13 mouse cellular contexts compared by ENCODE assay signal in genomic region chr3:75498961-75499960, GRCm38 (mm10). TPM values are rescaled to one million over a fixed set of nuclear protein-coding genes. Genes with fewer than 3 reads are reported as not detected.
DNase-seq lines count a peak whose midpoint lies in the region; ATAC-seq and TF ChIP-seq lines count a peak whose summit lies in the region.
"Had no signal": no experiment of that assay in that cellular context is flagged by ENCODE, and none has a peak within 500 bp of the region (broad histone marks: within the 10 kb centered on the region; RNA-seq: fewer than 3 reads in every experiment).

No protein-coding gene starts in this region.

- H3K27me3 ChIP-seq in lung, postnatal 0 days (replicated peaks; ENCODE audit: insufficient read depth, low read length), result no peaks in the 10 kb centered on the region
- H3K27me3 ChIP-seq: heart, embryonic 12.5 days; limb, embryonic 13.5 days had no signal

- DNase-seq in lung, postnatal 0 days (ENCODE audit: low spot score), result peak; percentile 29
- no peak for DNase-seq in lung, postnatal 14 days
- DNase-seq in CD4-positive helper T cell, adult 2 months (ENCODE audit: low read depth, low spot score), result peak; percentile 42
- DNase-seq in adrenal gland, adult 18-20 months (ENCODE audit: low spot score in 2 of 2), result no peak
- no peak for DNase-seq in left cerebral cortex, postnatal 10 days (ENCODE audit: extremely low spot score in 1 of 2, low spot score in 2 of 2)
- DNase-seq in left cerebral cortex, adult 8-10 months (ENCODE audit: low spot score in 2 of 2), result no peak
- DNase-seq: embryo, embryonic 11 days had no signal

- TF ChIP-seq EP300 in lung, postnatal 0 days (IDR thresholded peaks at IDR 0.05), result no peak

- intact Hi-C loops in left cerebral cortex, postnatal 10 days (cut with DNase I), result no loop called here

- H3K9ac ChIP-seq in lung, postnatal 0 days (replicated peaks; ENCODE audit: low read depth), result no peak overlapping the region
- H3K9ac ChIP-seq: heart, embryonic 12.5 days; limb, embryonic 13.5 days had no signal

- no peak overlapping the region for H3K4me2 ChIP-seq in lung, postnatal 0 days (replicated peaks; ENCODE audit: low read depth, low read length)
- H3K4me2 ChIP-seq: heart, embryonic 12.5 days; limb, embryonic 13.5 days had no signal

- H3K4me3 ChIP-seq in lung, postnatal 0 days (ENCODE audit: low read depth, low read length), result no peak overlapping the region
- H3K4me3 ChIP-seq: heart, embryonic 12.5 days; limb, embryonic 13.5 days had no signal

- H3K4me1 ChIP-seq in lung, postnatal 0 days (ENCODE audit: insufficient read depth, low read depth, low read length), result no peaks in the 10 kb centered on the region
- H3K4me1 ChIP-seq: heart, embryonic 12.5 days; limb, embryonic 13.5 days had no signal

- 70% methylated on average over 7 of the region's 7 CpGs for WGBS in lung, postnatal 0 days

- H3K9me3 ChIP-seq in lung, postnatal 0 days (ENCODE audit: low read length), result no peaks in the 10 kb centered on the region
- H3K9me3 ChIP-seq: heart, embryonic 12.5 days; limb, embryonic 13.5 days had no signal

- no peaks in the 10 kb centered on the region for H3K36me3 ChIP-seq in lung, postnatal 0 days (ENCODE audit: insufficient read depth, low read length)
- H3K36me3 ChIP-seq: heart, embryonic 12.5 days; limb, embryonic 13.5 days had no signal

- peak; percentile 49 for ATAC-seq in lung, postnatal 0 days
- ATAC-seq in common myeloid progenitor, adult 5-6 weeks (replicated peaks; ENCODE audit: low read depth, poor library complexity, severe bottlenecking), result peak; percentile 95
- peak; percentile 89 for ATAC-seq in neutrophil, adult 5-6 weeks (ENCODE audit: extremely low read depth, insufficient number of reproducible peaks, low FRiP score, poor library complexity, severe bottlenecking)

- no peak for TF ChIP-seq CTCF in lung, postnatal 0 days (IDR thresholded peaks at IDR 0.05)

- no peak overlapping the region for H3K27ac ChIP-seq in lung, postnatal 0 days (ENCODE audit: low read length)
- H3K27ac ChIP-seq: limb, embryonic 13.5 days; macrophage had no signal

RNA-seq across cellular contexts. Expression of gene Wdr49, which starts 17.3 kb away (rescaled TPM):
- polyA plus RNA-seq in lung, postnatal 0 days (2015; fragmentation: Nextera tagmentation; extraction: Ambion mirVana), result 0.07 TPM in 1 of 2 replicates, not detected in the other
- total RNA-seq in common myeloid progenitor, adult 5-6 weeks (2017), result not detected in 2 replicates
- total RNA-seq in neutrophil, adult 5-6 weeks (2017), result 0.35 and 0.86 TPM in 2 replicates
- total RNA-seq in adrenal gland, adult 18-20 months (2021), result not detected
- under 1 TPM; 0.14 to 0.56 TPM for total RNA-seq in left cerebral cortex, postnatal 10 days (2021)
- total RNA-seq in left cerebral cortex, adult 8-10 months (2022), result 1 to 10 TPM in 1 of 4 experiments, under 1 TPM in 3; 0.43 to 1.2 (median 0.58) TPM
- polyA plus RNA-seq: heart, embryonic 12.5 days; large intestine, adult 2 months; limb, embryonic 13.5 days; macrophage had no signal

RNA-seq across cellular contexts. Expression of gene Pdcd10, which starts 57.4 kb away (rescaled TPM):
- polyA plus RNA-seq in lung, postnatal 0 days (2015; fragmentation: Nextera tagmentation; extraction: Ambion mirVana), result 123 and 125 TPM in 2 replicates
- 117 and 129 TPM in 2 replicates for total RNA-seq in common myeloid progenitor, adult 5-6 weeks (2017)
- total RNA-seq in neutrophil, adult 5-6 weeks (2017), result 182 and 204 TPM in 2 replicates
- total RNA-seq in adrenal gland, adult 18-20 months (2021), result 10 to 100 TPM; 51.6 to 63.3 TPM
- total RNA-seq in left cerebral cortex, postnatal 10 days (2021), result 10 to 100 TPM; 64.6 to 74.9 TPM
- 10 to 100 TPM; 55.0 to 70.1 (median 56.8) TPM for total RNA-seq in left cerebral cortex, adult 8-10 months (2022)

RNA-seq across cellular contexts. Expression of gene Serpini1, which starts 58.1 kb away (rescaled TPM):
- 0.47 and 0.86 TPM in 2 replicates for polyA plus RNA-seq in lung, postnatal 0 days (2015; fragmentation: Nextera tagmentation; extraction: Ambion mirVana)
- 3.2 and 4.1 TPM in 2 replicates for total RNA-seq in common myeloid progenitor, adult 5-6 weeks (2017)
- total RNA-seq in neutrophil, adult 5-6 weeks (2017), result 9.6 and 11.9 TPM in 2 replicates
- total RNA-seq in adrenal gland, adult 18-20 months (2021), result 1 to 10 TPM; 3.1 to 4.2 TPM
- 100 to 1,000 TPM; 139 to 153 TPM for total RNA-seq in left cerebral cortex, postnatal 10 days (2021)
- total RNA-seq in left cerebral cortex, adult 8-10 months (2022), result 100 to 1,000 TPM; 245 to 339 (median 291) TPM

Comparison
In these comparisons a context has a peak if more than half of its experiments do, and no peak if none do; other contexts are left out.
1. DNase-seq: peak in lung, postnatal 0 days (single experiment) and CD4-positive helper T cell, adult 2 months (single experiment); none in lung, postnatal 14 days (single experiment), adrenal gland, adult 18-20 months (0 of 2), left cerebral cortex, postnatal 10 days (0 of 2) and left cerebral cortex, adult 8-10 months (0 of 2).
2. RNA of gene Serpini1, which starts 58.1 kb away (total RNA-seq): 245 to 339 TPM in left cerebral cortex, adult 8-10 months and 139 to 153 TPM in left cerebral cortex, postnatal 10 days; 9.6 to 11.9 TPM in neutrophil, adult 5-6 weeks, 3.1 to 4.2 TPM in adrenal gland, adult 18-20 months and 3.2 to 4.1 TPM in common myeloid progenitor, adult 5-6 weeks; every median in the first group is over 10 times any median in the second.
3. Peak in every context shown above with its lines, with median percentiles within 50 percentile points of each other: ATAC-seq.